Mouse (Mus musculus) embryonic fibroblast, embryonic 13.5 days (primary cell): ENCODE measurements around the gene Cdh7. TPM values are rescaled to one million over a fixed set of nuclear protein-coding genes. Genes with fewer than 3 reads are reported as not detected.

Experiments used
- H3K27ac ChIP-seq: 2 replicates; pipeline ENCODE4 v1.5.1; 2012; ENCODE audit warnings: low read length, control low read depth, inconsistent platforms; ENCODE audit not compliant: insufficient read depth
- H3K4me1 ChIP-seq: 2 replicates; pipeline ENCODE4 v1.6.1; 2011; ENCODE audit warnings: low read length; ENCODE audit not compliant: control insufficient read depth, insufficient read depth
- H3K4me3 ChIP-seq: 2 replicates; pipeline ENCODE4 v1.5.1; 2011; ENCODE audit warnings: mild to moderate bottlenecking, control low read depth, low read length; ENCODE audit not compliant: insufficient read depth
- CTCF ChIP-seq: IDR thresholded peaks from 2 replicates; pipeline ENCODE4 v1.5.1; 2011; ENCODE audit warnings: mild to moderate bottlenecking, control low read depth, low read length, moderate library complexity, borderline replicate concordance; ENCODE audit not compliant: insufficient read depth
- POLR2A ChIP-seq: IDR thresholded peaks from 2 replicates; pipeline ENCODE4 v1.6.1; 2011; ENCODE audit warnings: low read depth, mild to moderate bottlenecking, control low read depth, low read length, moderate library complexity
- polyA plus RNA-seq: library from polyadenylated mRNA; stranded (reverse); fragments of >200 nt; gene quantifications from 2 replicates; pipeline ENCODE4 v1.2.4, GENCODE M21; 2011; ENCODE audit warnings: low read depth; ENCODE audit not compliant: missing spikeins, insufficient read length

Cdh7 gene
- polyA plus RNA-seq = not detected in 2 replicates

DNA sequence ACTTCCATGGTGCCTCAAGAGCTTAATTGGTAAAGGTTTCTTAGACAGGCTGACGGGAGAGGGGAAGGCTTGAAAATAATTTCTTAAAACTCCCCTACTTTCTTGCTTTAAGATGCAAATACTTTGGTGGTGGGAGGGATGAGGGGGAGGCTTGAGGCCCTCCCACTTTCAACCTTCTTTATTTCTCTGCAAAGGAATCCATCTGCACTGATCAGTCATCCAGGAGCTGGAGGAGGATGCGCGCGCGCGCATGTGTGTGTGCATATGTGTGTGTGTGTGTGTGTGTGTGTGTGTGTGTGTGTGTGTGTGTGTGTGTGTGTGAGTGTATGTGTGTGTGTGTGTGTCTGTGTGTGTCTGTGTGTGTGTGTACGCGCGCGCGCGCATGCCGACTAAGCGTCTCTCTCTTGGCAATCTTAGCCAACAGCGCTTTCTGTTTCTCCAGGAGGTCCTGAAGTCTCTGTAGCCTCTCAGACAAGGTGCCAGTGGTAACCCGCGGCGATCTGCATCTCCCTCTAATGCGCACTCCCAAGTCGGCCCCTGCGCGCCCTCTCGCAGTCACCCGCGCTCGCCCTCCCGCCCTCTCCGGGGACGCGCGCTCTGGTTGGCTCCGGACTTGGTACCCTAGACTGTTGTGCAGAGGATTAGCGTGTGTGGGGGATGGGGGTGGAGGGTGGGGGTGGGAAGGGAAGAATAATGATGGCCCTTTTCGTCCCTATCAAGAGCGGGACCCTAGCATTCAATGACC, at the start of gene Cdh7:
Cdh7 (plus strand) TSS at position 368 of the 745 bp plus-strand sequence.
- no peaks in the 10 kb centered on the region for H3K4me1 ChIP-seq
- H3K4me3 ChIP-seq = peak within 1 kb of the TSS; percentile 43
- H3K27ac ChIP-seq = no peak within 1 kb of the TSS
- TF ChIP-seq POLR2A (no peak), CTCF (no peak)

DNA sequence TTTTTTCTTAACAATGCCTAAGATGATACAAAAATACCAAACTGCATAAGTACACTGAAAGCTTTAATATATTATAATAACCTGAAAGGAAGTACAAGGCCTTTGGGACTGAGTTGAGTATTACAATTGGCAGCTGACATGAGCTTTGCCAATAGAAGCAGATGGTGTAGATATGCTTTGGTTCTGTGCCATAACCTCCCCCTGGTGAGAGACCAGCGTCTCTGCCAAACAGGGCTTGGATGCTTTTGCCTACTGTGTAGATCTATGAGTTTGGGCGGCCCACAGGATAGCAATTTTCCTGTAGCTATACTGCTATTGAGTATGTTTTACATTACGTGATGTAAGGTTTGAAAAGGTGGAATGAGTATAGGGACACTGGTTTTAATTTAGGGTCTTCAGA, 49.6 kb upstream of the Cdh7 start:
- TF ChIP-seq POLR2A (no peak), CTCF (no peak)
- no peak overlapping the region for H3K27ac ChIP-seq
- H3K4me1 ChIP-seq = no peaks in the 10 kb centered on the region
- no peak overlapping the region for H3K4me3 ChIP-seq

DNA sequence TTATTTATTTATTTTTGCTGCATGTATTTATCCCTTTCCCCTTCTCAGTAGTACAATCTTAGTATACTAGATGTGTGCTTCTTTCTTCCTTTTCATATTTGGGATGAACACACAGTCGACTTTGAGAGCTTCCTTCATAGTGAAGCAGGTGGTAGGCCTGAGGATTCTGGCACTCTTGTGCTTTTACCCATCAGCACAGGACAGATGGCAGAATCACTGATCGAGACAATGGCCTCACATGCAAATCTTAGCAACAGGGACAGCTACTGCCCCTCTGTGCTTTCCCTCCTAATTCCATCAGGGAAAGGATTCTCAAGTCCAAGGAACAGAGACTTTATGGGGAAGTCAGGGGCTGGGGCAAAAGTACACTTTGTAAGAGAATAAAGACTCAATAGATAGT, 33.7 kb upstream of the Cdh7 start:
- H3K4me3 ChIP-seq = no peak overlapping the region
- no peaks in the 10 kb centered on the region for H3K4me1 ChIP-seq
- no peak overlapping the region for H3K27ac ChIP-seq
- no peak for TF ChIP-seq POLR2A
- TF ChIP-seq CTCF = no peak

DNA sequence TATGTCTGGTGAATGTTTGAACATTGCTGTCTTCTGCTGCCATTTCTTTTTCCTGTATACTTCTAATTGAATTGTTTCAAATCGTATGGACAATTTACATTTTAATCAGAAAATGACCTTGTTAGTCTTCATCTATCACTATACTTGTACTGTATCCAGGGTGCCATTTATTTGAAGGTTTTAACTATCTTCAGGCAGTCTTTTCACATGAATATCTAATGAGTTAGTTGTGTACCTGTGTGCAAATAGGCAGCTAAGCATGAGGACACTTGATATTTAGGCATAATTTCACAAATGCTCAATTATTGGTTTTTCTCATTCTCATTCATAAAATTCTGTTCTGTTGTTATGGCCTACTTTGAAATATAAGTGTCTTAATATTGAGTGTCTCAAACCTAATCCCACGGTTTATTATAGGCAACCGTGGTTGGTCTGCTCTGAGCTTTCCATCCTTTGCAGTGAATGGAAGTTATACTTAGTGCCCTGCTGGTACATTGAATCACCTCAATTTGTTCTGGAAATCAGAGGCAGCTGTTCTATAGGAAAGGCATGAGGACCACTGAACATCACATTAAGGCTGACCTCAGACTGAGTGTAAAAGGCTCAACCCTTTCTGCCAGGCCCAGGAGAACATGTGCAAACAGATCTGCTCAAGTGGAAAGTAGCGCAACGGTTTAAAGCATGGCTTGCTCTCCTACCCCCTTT, 10.4 kb upstream of the Cdh7 start:
- Histone ChIP-seq H3K4me1 (no peaks in the 10 kb centered on the region), H3K27ac (no peak overlapping the region), H3K4me3 (no peak overlapping the region)
- TF ChIP-seq POLR2A = no peak
- TF ChIP-seq CTCF = no peak

DNA sequence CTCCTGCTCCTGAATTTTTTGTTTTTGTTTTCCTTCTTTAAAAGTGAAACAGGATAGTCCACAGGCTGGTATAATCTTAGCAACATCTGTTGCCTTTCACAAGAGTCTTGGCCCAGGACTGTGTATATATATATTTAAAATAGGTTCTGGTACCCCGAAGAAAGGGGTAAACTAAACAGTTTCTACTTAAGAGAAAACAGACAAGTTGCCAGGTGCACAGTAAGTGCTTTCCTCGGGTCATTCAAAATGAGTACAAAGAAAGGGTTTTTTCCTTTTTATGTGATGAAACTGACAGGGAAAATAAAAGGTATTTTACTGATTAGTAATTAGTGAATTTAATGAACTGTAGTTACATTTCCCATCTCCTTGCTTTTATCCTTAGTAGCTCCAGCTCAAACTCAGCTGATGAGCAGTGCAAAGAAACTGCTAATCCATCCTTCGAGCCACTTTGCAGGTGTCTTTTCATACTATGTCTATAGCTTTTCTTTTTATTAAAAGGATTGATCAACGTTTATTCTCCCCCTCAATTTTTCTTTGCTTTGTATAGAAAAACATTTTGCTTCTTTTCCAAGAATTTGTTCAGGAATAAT, 9.7 kb upstream of the Cdh7 start:
- no peak overlapping the region for H3K4me3 ChIP-seq
- no peaks in the 10 kb centered on the region for H3K4me1 ChIP-seq
- H3K27ac ChIP-seq = no peak overlapping the region
- no peak for TF ChIP-seq POLR2A
- no peak for TF ChIP-seq CTCF

DNA sequence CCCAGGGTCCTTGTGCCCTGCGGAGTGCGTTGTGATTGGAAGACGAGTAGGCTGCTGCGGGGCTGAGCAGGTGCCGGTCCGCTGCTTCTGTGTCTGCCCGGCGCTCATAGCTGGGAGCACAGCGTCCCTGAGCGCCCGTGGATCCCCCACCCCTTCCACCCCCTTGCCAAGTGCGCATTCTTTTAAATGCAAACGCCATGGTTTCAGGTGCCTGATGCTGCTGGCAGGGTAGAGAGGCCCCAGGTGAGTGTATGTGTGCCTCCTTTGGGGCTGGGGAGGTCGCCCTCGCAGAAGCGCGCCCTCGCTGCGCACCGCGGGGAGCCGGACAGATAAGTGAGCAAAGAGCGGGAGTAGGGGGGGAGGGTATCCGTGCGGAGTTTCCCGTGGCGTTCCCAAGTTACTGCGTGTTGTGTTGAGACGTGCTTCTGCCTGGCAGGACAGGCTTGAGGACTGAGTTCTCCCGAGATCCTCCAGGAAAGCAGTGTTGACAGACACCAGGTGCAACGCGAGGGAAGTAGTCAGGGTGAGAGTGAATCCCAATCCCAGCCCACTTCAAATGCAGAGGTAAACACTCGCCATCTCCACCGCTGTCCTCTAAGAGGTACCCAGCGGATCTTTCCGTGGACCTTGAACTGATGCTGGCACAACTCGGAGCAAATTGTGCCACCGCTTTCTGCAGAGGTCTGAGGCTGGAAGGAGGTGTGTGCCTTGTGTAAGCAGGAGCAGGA, 742 bp downstream of the Cdh7 start:
- Histone ChIP-seq H3K27ac (no peak overlapping the region), H3K4me3 (peak overlapping the region; percentile 9), H3K4me1 (no peaks in the 10 kb centered on the region)
- TF ChIP-seq CTCF (no peak), POLR2A (no peak)

DNA sequence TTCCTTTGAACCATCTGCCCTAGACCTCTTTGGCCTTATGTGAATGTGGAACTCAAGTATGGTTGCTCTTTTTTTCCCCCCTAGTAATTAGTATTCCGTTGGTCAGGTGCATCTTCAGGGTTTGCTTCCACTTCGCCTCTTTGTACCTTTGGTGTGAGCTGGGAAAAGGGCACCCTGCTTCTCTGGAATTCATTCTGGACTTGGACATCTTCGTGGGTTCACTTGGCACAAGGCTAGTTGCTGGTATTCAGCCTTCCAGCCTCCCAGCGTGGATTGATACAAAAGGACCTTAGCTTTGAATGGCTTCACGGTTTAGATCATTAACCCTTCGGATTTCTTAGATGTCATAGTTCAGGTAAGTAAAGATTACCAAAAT, 1.3 kb downstream of the Cdh7 start:
- no peak overlapping the region for H3K4me3 ChIP-seq

DNA sequence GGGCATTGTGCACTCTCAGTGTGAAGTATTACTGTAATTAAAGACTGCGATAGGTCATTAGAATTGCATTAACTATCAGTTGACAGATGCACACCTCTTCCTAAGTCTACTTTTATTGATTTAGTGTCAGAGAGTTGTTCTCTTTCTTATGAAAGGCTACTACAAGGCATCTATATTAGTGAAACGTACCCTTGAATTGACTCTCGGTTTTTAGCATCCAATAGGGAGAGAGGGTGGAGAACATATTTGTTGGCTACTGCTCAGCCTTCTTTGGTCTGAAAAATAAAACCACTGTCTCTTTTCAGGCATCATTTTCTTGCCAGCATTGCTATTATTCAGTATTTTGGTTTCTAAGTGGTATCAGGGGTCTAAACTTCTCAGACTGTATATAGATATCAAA, 2.5 kb downstream of the Cdh7 start:
- H3K4me1 ChIP-seq = no peaks in the 10 kb centered on the region
- TF ChIP-seq POLR2A = no peak
- no peak for TF ChIP-seq CTCF
- H3K27ac ChIP-seq = no peak overlapping the region
- H3K4me3 ChIP-seq = no peak overlapping the region

More for the DNA sequence above, 1.3 kb downstream of the Cdh7 start:
- no peak overlapping the region for H3K27ac ChIP-seq
- TF ChIP-seq CTCF (no peak), POLR2A (no peak)
- H3K4me1 ChIP-seq = no peaks in the 10 kb centered on the region

DNA sequence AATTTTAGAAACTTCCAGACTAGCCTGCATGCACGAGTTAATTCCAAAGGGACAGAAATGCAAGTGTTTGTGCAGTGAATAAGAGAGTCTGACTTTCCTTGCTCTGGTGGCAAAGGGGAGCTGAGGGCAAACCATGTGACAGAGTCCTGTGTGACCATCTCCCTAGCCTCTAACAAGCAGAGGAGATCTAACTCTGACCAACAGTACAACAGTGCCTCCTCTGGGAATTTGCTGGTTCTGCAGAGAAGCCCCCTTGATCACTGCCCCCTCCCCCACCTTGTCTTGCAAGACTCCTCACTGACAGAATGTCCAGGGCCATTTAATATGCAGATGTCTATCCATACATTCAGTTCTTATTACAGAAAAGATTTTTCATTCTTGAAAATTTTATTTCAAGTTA, 3.2 kb downstream of the Cdh7 start:
- TF ChIP-seq CTCF (no peak), POLR2A (no peak)
- no peak overlapping the region for H3K4me3 ChIP-seq
- H3K27ac ChIP-seq = no peak overlapping the region
- no peaks in the 10 kb centered on the region for H3K4me1 ChIP-seq
